Mouse (Mus musculus) heart, postnatal 0 days (tissue): Measurements from ENCODE around the gene Gm17783. TPM values are rescaled to one million over a fixed set of nuclear protein-coding genes. Genes with fewer than 3 reads are reported as not detected.
"Not testable (repeated sequence)": the region's sequence is repeated elsewhere in the genome, so short reads cannot be mapped to it uniquely, and the experiment has no call there.

Experiments
- ATAC-seq: fragments of 200-750 bp; cut with Nextera tagmentation; 2 replicates; pipeline ENCODE4 v1.8.0; 2017; ENCODE audit warnings: low read depth, moderate number of reproducible peaks, moderate library complexity; ENCODE audit not compliant: insufficient read depth
- DNase-seq: peaks from one replicate; pipeline ENCODE4 v3.0.0-alpha.2; 2016; ENCODE audit warnings: low spot score
- H3K27ac ChIP-seq: fragments of 300-500 bp; sonication (generic); 2 replicates; pipeline ENCODE4 v1.5.1; 2014; ENCODE audit warnings: low read depth, mild to moderate bottlenecking
- H3K27me3 ChIP-seq: fragments of 300-500 bp; sonication (generic); 2 replicates; pipeline ENCODE4 v1.6.1; 2014; ENCODE audit warnings: low read length, mixed read lengths; ENCODE audit not compliant: control insufficient read depth, insufficient read depth
- H3K36me3 ChIP-seq: fragments of 300-500 bp; sonication (generic); replicated peaks from 2 replicates; pipeline ENCODE4 v1.6.1; 2014; ENCODE audit warnings: low read length, mixed read lengths; ENCODE audit not compliant: control insufficient read depth, insufficient read depth
- H3K4me1 ChIP-seq: fragments of 300-500 bp; sonication (generic); 2 replicates; pipeline ENCODE4 v1.6.1; 2014; ENCODE audit warnings: antibody characterized with exemption; ENCODE audit not compliant: control insufficient read depth, insufficient read depth
- H3K4me2 ChIP-seq: fragments of 300-500 bp; sonication (generic); 2 replicates; pipeline ENCODE4 v1.6.1; 2014; ENCODE audit warnings: low read depth, mild to moderate bottlenecking, low read length, moderate library complexity
- H3K4me3 ChIP-seq: fragments of 300-500 bp; sonication (generic); 2 replicates; pipeline ENCODE4 v1.5.1; 2014; ENCODE audit warnings: low read depth, low read length
- H3K9ac ChIP-seq: fragments of 300-500 bp; sonication (generic); replicated peaks from 2 replicates; pipeline ENCODE4 v1.6.1; 2014; ENCODE audit warnings: low read depth, low read length, mixed read lengths
- H3K9me3 ChIP-seq: fragments of 300-500 bp; sonication (generic); replicated peaks from 2 replicates; pipeline ENCODE4 v1.6.1; 2016; ENCODE audit warnings: low read length; ENCODE audit not compliant: control insufficient read depth
- CTCF ChIP-seq: IDR thresholded peaks from 2 replicates; pipeline ENCODE4 v1.5.1; 2016; ENCODE audit warnings: antibody characterized with exemption, control low read depth, low read depth
- EP300 ChIP-seq: IDR thresholded peaks from 2 replicates; pipeline ENCODE4 v1.6.1; 2016; ENCODE audit warnings: antibody characterized with exemption, low read depth
- WGBS: fragments of 180-500 bp; shearing (Covaris S2); extraction: QIAGEN DNeasy Blood & Tissue Kit; methylation state at CpG from one replicate; pipeline ENCODE4 v1.1.7; 2014; 5-methylcytosine and 5-hydroxymethylcytosine counted together
- polyA plus RNA-seq: library from polyadenylated mRNA; unstranded; fragments of >200 nt; fragmentation: Nextera tagmentation; extraction: Ambion mirVana; gene quantifications from 2 replicates; pipeline ENCODE4 v1.2.1, GENCODE M21; 2015
- total RNA-seq: library from RNA; depleted of rRNA; stranded (reverse); fragments of >200 nt; gene quantifications from 2 replicates; pipeline ENCODE4 v1.2.3, GENCODE M21; 2014; ENCODE audit warnings: low replicate concordance; rRNA removed

Gene Gm17783
- total and polyA plus RNA-seq, 2 experiments from 2014 or later, result not detected

DNA sequence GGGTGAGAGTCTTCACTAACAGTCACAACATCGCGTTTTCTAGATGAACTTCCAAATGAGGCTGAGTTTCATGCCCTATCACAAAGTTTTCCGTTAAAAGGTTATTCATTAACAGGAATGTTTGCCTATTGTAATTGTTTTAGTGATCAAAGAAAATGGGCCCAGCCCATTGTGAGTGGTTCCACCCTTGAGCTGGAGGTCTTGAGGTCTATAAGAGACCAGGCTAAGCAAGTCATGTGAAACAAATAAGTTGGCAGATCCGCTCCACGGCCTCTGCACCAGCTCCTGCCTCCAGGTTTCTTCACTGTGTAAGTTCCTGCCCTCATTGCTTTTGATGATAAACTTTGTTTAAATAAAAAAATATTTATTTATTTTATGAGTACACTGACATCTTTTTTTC is 38.9 kb downstream of the Gm17783 start, which contains the start of gene Gm609:
Gene Gm609, minus strand, starts transcription at position 43 of the 400 bp plus-strand sequence.
- H3K36me3 ChIP-seq, result no peaks in the 10 kb centered on the region
- H3K27ac ChIP-seq, result no peak within 1 kb of the TSS
- H3K4me2 ChIP-seq, result no peak within 1 kb of the TSS
- DNase-seq (no peak), ATAC-seq (no peak)
- no peaks in the 10 kb centered on the region for H3K4me1 ChIP-seq
- no peak within 1 kb of the TSS for H3K9ac ChIP-seq
- H3K9me3 ChIP-seq, result no peaks in the 10 kb centered on the region
- TF ChIP-seq EP300, result no peak
- TF ChIP-seq CTCF, result no peak
- no peak within 1 kb of the TSS for H3K4me3 ChIP-seq
- WGBS, result 80% methylated on average over 5 of the region's 5 CpGs
- no peaks in the 10 kb centered on the region for H3K27me3 ChIP-seq

DNA sequence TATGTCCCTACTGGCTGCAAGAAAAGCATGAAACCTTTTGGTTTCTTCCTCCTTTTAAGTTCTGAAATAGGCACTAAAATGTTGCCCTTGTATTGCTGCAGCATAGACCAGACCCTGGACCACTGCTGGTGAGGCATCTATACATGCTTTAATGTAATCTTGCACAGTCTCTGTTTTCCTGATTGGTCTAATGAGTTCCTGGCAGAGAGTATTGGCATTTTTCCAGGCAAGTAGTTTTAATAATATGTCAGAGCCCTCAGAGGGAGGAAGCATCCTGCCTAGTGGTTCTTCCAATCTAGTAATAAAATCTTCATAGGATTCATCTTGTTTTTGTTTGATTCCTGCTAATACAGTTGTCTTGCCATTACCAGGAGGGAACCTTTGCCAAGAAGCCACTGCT is 54.9 kb downstream of the Gm17783 start:
- Histone ChIP-seq H3K9me3 (no peaks in the 10 kb centered on the region), H3K27ac (no peak overlapping the region), H3K9ac (no peak overlapping the region), H3K36me3 (no peaks in the 10 kb centered on the region), H3K4me2 (no peak overlapping the region), H3K27me3 (no peaks in the 10 kb centered on the region), H3K4me3 (no peak overlapping the region), H3K4me1 (no peaks in the 10 kb centered on the region)
- ATAC-seq (no peak), DNase-seq (no peak)
- TF ChIP-seq CTCF, result no peak
- TF ChIP-seq EP300, result no peak

GRCm38 (mm10) chr16:45471836-45472235 is 60.0 kb downstream of the Gm17783 start:
- H3K4me2 ChIP-seq, H3K9ac ChIP-seq, H3K4me3 ChIP-seq, ATAC-seq, H3K9me3 ChIP-seq, H3K36me3 ChIP-seq, H3K27ac ChIP-seq, H3K4me1 ChIP-seq, H3K27me3 ChIP-seq, DNase-seq: not testable (repeated sequence)
- WGBS, result 69% methylated on average over 3 of the region's 3 CpGs

Other genes starting within 250 kb of the Gm17783 start
- gene Cd200, start 123.0 kb downstream of the Gm17783 start, total RNA-seq, result 18.0 and 31.0 TPM in 2 replicates
- 67.7 TPM in 2 replicates for gene Cd200, start 123.0 kb downstream of the Gm17783 start, polyA plus RNA-seq
- gene Gm609, start 39.1 kb downstream of the Gm17783 start, total RNA-seq, result not detected in 2 replicates
- not detected in 2 replicates for gene Gm609, start 39.1 kb downstream of the Gm17783 start, polyA plus RNA-seq
- gene Slc9c1, start 3.3 kb upstream of the Gm17783 start, total RNA-seq, result not detected in 2 replicates
- not detected in 2 replicates for gene Slc9c1, start 3.3 kb upstream of the Gm17783 start, polyA plus RNA-seq
- 2.9 TPM in 1 of 2 replicates, not detected in the other for gene Gcsam, start 78.3 kb upstream of the Gm17783 start, total RNA-seq
- gene Gcsam, start 78.3 kb upstream of the Gm17783 start, polyA plus RNA-seq, result 0.08 and 0.26 TPM in 2 replicates
- gene BC016579, start 122.0 kb upstream of the Gm17783 start, total RNA-seq, result not detected in 2 replicates
- not detected in 2 replicates for gene BC016579, start 122.0 kb upstream of the Gm17783 start, polyA plus RNA-seq
- not detected in 2 replicates for gene Tmprss7, start 161.6 kb upstream of the Gm17783 start, total RNA-seq
- not detected in 2 replicates for gene Tmprss7, start 161.6 kb upstream of the Gm17783 start, polyA plus RNA-seq
- gene Tagln3, start 192.6 kb upstream of the Gm17783 start, total RNA-seq, result 1.3 TPM in 1 of 2 replicates, not detected in the other
- gene Tagln3, start 192.6 kb upstream of the Gm17783 start, polyA plus RNA-seq, result 0.57 and 0.82 TPM in 2 replicates
- gene Abhd10, start 210.9 kb upstream of the Gm17783 start, total RNA-seq, result 8.7 and 10.4 TPM in 2 replicates
- 30.8 and 32.8 TPM in 2 replicates for gene Abhd10, start 210.9 kb upstream of the Gm17783 start, polyA plus RNA-seq